Mouse (Mus musculus) midbrain, embryonic 11.5 days (tissue): ENCODE data around the gene Trit1. TPM values are rescaled to one million over a fixed set of nuclear protein-coding genes. Genes with fewer than 3 reads are reported as not detected.

ENCODE experiments used
- ATAC-seq: fragments of 200-750 bp; cut with Nextera tagmentation; 2 replicates; pipeline ENCODE4 v1.8.0; 2017; ENCODE audit warnings: moderate TSS enrichment, moderate library complexity; ENCODE audit not compliant: low FRiP score
- DNase-seq: peaks from one replicate; pipeline ENCODE4 v3.0.0; 2015; ENCODE audit warnings: low spot score; ENCODE audit errors: missing footprints
- H3K27ac ChIP-seq: fragments of 300-500 bp; sonication (generic); 2 replicates; pipeline ENCODE4 v1.5.1; 2014; ENCODE audit warnings: low read depth, low read length
- H3K27me3 ChIP-seq: fragments of 300-500 bp; sonication (generic); 2 replicates; pipeline ENCODE4 v1.6.1; 2014; ENCODE audit warnings: mild to moderate bottlenecking, low read length, moderate library complexity, mixed read lengths; ENCODE audit not compliant: control insufficient read depth, insufficient read depth
- H3K36me3 ChIP-seq: fragments of 300-500 bp; sonication (generic); 2 replicates; pipeline ENCODE4 v1.6.1; 2014; ENCODE audit warnings: mild to moderate bottlenecking, low read length, moderate library complexity, mixed read lengths; ENCODE audit not compliant: control insufficient read depth, insufficient read depth
- H3K4me1 ChIP-seq: fragments of 300-500 bp; sonication (generic); 2 replicates; pipeline ENCODE4 v1.6.1; 2014; ENCODE audit warnings: low read length; ENCODE audit not compliant: control insufficient read depth, insufficient read depth
- H3K4me2 ChIP-seq: fragments of 300-500 bp; sonication (generic); 2 replicates; pipeline ENCODE4 v1.6.1; 2014; ENCODE audit warnings: mild to moderate bottlenecking, moderate library complexity
- H3K4me3 ChIP-seq: fragments of 300-500 bp; sonication (generic); 2 replicates; pipeline ENCODE4 v1.5.1; 2014; ENCODE audit warnings: low read depth, low read length
- H3K9ac ChIP-seq: fragments of 300-500 bp; sonication (generic); 2 replicates; pipeline ENCODE4 v1.6.1; 2014; ENCODE audit warnings: low read length
- H3K9me3 ChIP-seq: fragments of 300-500 bp; sonication (generic); 2 replicates; pipeline ENCODE4 v1.6.1; 2016; ENCODE audit warnings: low read length; ENCODE audit not compliant: control insufficient read depth
- WGBS: fragments of 180-500 bp; shearing (Covaris S2); extraction: QIAGEN DNeasy Blood & Tissue Kit; methylation state at CpG from one replicate; pipeline ENCODE4 v1.1.7; 2014; 5-methylcytosine and 5-hydroxymethylcytosine counted together
- polyA plus RNA-seq: library from polyadenylated mRNA; unstranded; fragments of >200 nt; fragmentation: Nextera tagmentation; extraction: Ambion mirVana; gene quantifications from 2 replicates; pipeline ENCODE4 v1.2.1, GENCODE M21; 2014

Trit1 gene
- polyA plus RNA-seq, 1 experiment from 2014 or later, result 29.0 TPM

DNA sequence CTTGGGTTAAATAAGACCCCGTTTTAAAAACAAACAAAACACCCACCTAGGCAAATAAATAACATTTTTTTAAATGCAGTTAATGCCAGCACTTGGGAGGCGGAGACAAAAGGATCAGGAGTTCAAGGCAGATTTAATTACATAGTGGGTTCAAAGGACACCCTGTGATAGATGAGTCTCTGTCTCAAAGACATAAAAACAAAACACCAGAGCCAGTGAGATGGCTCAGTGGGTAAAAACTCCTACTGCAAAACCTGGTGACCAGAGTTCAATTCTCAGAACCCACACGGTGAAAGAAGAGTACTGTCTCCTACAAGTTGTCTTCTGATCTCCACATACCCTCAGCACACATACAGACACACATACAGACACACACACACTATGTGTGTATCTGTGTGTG, 24.1 kb upstream of the Trit1 start:
- DNase-seq (no peak), ATAC-seq (no peak)
- Histone ChIP-seq H3K4me3 (no peak overlapping the region), H3K4me1 (no peaks in the 10 kb centered on the region), H3K9ac (no peak overlapping the region), H3K27me3 (no peaks in the 10 kb centered on the region), H3K9me3 (no peaks in the 10 kb centered on the region), H3K36me3 (no peaks in the 10 kb centered on the region), H3K4me2 (no peak overlapping the region), H3K27ac (no peak overlapping the region)
- 77% methylated on average over 3 of the region's 3 CpGs for WGBS

DNA sequence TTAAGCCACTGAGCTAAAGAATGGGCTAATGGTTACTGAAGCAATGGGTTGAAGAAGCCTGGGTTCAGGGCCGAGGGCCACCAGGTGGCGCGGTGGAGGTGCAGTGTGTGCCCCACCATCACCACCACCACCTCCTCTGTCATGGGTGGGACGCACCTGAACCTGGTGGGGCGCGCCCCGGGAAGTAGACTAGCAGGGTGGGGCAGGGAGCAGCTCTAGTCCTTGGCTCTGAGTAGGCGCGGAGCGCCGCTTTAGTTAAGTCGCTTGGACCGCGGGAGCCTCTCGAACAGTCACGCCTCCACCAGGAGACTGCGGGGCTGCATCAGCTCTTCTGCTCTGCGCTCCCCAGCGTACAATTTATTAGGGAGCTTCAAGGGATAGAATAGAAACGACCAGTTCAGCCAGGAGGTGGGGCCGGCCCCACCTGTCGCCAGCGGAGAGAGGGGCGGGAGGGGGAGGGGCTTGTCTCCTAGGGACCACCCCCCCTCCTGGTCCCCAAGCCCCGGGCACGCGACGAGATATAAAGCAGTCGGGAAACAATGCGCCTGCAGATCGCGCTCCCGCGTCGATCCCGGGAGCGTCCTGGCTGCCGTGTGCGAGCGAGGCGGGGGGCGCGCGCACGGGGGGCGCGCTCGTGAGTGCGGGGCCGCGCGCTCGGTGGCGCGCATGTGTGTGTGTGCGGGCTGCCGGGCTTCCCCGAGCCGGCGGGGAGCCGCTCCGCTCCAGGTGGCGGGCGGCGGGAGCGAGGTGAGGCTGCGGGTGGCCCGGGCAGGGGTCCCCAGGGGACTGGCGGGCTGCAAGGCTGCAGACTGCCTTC, 20.8 kb upstream of the Trit1 start, which contains the start of gene Mycl:
Gene Mycl, plus strand, starts transcription at position 249 of the 817 bp plus-strand sequence.
- ATAC-seq (peak; percentile 71), DNase-seq (peak; percentile 100)
- H3K4me1 ChIP-seq, result peaks cover 13% of the 10 kb centered on the region
- peak within 1 kb of the TSS; percentile 99 for H3K9ac ChIP-seq
- H3K27me3 ChIP-seq, result no peaks in the 10 kb centered on the region
- no peaks in the 10 kb centered on the region for H3K9me3 ChIP-seq
- H3K27ac ChIP-seq, result peak within 1 kb of the TSS; percentile 96
- peak within 1 kb of the TSS; percentile 84 for H3K4me2 ChIP-seq
- H3K4me3 ChIP-seq, result peak within 1 kb of the TSS; percentile 93
- WGBS, result under 1% methylated on average over 68 of the region's 69 CpGs
- no peaks in the 10 kb centered on the region; the same call in 1 of the 2 replicates for H3K36me3 ChIP-seq

DNA sequence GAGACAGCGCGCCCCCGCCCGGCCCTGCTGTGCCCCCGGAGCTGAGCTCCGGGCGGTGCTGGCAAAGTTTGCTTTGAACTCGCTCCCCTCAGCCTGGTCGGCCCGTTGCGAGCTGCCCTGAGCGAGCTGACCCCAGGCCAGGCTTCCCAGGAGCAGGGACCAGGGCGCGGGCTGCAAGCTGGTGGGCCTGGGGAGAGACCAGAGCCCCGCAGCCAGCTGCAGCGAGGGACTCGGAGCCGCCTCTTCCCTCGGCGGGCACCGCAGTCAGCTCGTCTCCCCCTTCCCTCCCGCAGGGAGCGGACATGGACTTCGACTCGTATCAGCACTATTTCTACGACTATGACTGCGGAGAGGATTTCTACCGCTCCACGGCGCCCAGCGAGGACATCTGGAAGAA, 20.2 kb upstream of the Trit1 start:
- WGBS, result under 1% methylated on average over 32 of the region's 32 CpGs
- ATAC-seq, result no peak
- H3K27ac ChIP-seq, result peak overlapping the region; percentile 96

DNA sequence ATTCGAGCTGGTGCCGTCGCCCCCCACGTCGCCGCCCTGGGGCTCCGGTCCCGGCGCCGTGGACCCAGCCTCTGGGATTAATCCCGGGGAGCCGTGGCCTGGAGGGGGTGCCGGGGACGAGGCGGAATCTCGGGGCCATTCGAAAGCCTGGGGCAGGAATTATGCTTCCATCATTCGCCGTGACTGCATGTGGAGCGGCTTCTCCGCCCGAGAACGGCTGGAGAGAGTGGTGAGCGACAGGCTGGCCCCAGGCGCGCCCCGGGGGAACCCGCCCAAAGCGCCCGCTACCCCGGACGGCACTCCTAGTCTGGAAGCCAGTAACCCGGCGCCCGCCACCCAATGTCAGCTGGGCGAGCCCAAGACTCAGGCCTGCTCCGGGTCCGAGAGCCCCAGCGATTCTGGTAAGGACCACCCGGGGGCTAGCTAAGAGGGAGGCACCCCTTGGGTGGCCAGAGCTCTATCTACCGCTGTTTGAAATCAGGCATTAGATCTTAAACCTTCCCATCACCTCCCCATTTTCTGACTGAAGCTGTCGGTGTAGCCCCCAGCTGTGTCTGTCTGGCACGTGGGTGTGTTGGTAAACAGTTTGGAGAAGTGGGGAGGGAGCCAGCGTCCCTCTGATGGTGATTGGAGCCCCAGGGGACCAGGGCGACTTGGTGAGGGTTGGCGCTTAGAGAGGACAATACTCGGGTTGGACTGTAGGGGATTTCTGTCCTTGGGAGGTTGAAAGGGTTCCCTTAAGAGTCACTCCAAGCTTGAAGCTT, 19.6 kb upstream of the Trit1 start:
- peaks cover 25% of the 10 kb centered on the region for H3K4me1 ChIP-seq
- H3K27ac ChIP-seq, result peak overlapping the region; percentile 96
- H3K9me3 ChIP-seq, result no peaks in the 10 kb centered on the region
- H3K4me3 ChIP-seq, result peak overlapping the region; percentile 93
- peaks cover 4% of the 10 kb centered on the region for H3K36me3 ChIP-seq
- peak overlapping the region; percentile 84 for H3K4me2 ChIP-seq
- no peaks in the 10 kb centered on the region for H3K27me3 ChIP-seq
- peak overlapping the region; percentile 99 for H3K9ac ChIP-seq
- DNase-seq (peak; percentile 97), ATAC-seq (peak; percentile 12)
- under 1% methylated on average over 47 of the region's 47 CpGs for WGBS

More for the DNA sequence above, 20.2 kb upstream of the Trit1 start:
- Histone ChIP-seq H3K27me3 (no peaks in the 10 kb centered on the region), H3K4me1 (peaks cover 19% of the 10 kb centered on the region), H3K4me2 (peak overlapping the region; percentile 84), H3K4me3 (peak overlapping the region; percentile 93), H3K9ac (peak overlapping the region; percentile 99), H3K9me3 (no peaks in the 10 kb centered on the region), H3K36me3 (peaks cover 2% of the 10 kb centered on the region)
- no peak for DNase-seq

DNA sequence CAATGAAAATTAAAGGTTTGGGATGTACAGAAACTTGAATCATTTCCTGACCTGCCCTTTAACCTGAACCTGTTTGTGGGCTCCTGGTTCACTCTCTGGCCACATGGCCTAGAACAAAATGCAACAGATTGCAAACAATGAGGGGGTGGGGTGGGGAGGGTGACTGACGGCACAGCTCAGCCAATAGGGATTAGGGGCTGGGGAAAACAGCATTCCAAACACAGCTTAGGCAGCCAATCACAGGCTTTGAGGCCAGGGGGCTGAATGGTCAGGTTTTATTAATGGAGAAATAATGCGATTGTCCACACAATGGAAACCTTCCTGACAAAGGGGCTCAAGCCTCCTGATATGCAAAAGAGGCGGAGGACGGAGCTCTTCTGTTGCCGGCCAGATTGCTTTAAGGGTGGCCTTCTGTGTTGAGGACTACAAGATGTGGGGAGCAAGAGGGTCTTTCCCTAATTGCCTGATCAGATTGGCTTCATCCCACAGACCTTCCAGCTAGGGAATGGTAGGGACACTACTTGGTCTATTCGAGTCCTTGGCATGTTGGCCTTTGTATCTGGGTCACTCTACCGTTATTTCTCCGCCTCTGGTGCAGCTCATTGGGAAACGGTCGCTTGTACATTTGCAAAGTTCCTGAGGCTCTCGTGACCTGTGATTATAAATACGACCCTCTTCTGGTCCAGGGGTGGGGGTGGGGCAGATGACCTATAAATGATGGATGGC, 17.7 kb upstream of the Trit1 start:
- DNase-seq, result peak; percentile 98
- Histone ChIP-seq H3K9ac (peak overlapping the region; percentile 99), H3K4me3 (peak overlapping the region; percentile 93), H3K9me3 (no peaks in the 10 kb centered on the region), H3K36me3 (peaks cover 7% of the 10 kb centered on the region), H3K4me2 (peak overlapping the region; percentile 84), H3K27ac (peak overlapping the region; percentile 96), H3K27me3 (no peaks in the 10 kb centered on the region), H3K4me1 (peaks cover 32% of the 10 kb centered on the region)
- peak; percentile 79 for ATAC-seq
- WGBS, result 3% methylated on average over 12 of the region's 12 CpGs

DNA sequence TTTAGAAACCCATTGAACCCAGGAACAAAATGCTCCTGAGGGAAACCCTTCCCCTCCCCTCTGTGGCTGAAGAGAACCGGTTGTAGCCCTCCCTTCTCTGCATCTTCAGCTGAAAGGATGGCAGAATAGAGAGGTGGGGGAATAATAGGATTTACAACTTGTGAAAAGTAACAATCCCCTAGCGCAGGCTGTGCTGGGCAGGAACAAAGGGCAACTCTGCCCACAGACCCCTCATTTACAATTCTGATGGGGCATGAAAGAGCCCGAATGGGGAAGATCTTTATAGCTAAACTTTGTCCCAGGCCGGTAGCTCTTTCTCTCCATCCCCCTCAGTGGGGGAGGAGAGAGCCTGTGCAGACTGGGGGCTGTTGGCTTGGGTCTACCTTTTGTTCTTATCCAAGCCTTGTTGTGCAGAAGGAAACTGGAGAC, 17.1 kb upstream of the Trit1 start:
- Histone ChIP-seq H3K36me3 (peaks cover 7% of the 10 kb centered on the region), H3K4me1 (peaks cover 32% of the 10 kb centered on the region), H3K27me3 (no peaks in the 10 kb centered on the region), H3K4me2 (peak overlapping the region; percentile 84), H3K9ac (peak overlapping the region; percentile 74), H3K27ac (peak overlapping the region; percentile 94), H3K4me3 (peak overlapping the region; percentile 93), H3K9me3 (no peaks in the 10 kb centered on the region)
- 3% methylated on average over 4 of the region's 4 CpGs for WGBS
- DNase-seq, result peak; percentile 96
- ATAC-seq, result peak; percentile 67

DNA sequence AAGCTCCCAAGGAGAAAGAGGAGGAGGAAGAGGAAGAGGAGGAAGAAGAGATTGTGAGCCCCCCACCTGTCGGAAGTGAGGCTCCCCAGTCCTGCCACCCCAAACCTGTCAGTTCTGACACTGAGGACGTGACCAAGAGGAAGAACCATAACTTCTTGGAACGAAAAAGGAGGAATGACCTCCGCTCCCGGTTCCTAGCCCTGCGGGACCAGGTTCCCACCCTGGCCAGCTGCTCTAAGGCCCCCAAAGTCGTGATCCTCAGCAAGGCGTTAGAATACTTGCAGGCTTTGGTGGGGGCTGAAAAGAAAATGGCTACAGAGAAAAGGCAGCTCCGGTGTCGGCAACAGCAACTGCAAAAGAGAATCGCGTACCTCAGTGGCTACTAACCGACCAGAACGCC, 16.3 kb upstream of the Trit1 start:
- H3K4me2 ChIP-seq, result peak overlapping the region; percentile 84
- H3K27ac ChIP-seq, result peak overlapping the region; percentile 94
- H3K9ac ChIP-seq, result peak overlapping the region; percentile 74
- 33% methylated on average over 14 of the region's 14 CpGs for WGBS
- H3K36me3 ChIP-seq, result peaks cover 7% of the 10 kb centered on the region
- ATAC-seq, result no peak
- H3K4me1 ChIP-seq, result peaks cover 38% of the 10 kb centered on the region
- DNase-seq, result peak; percentile 92
- peak overlapping the region; percentile 93 for H3K4me3 ChIP-seq
- no peaks in the 10 kb centered on the region for H3K27me3 ChIP-seq
- H3K9me3 ChIP-seq, result no peaks in the 10 kb centered on the region

DNA sequence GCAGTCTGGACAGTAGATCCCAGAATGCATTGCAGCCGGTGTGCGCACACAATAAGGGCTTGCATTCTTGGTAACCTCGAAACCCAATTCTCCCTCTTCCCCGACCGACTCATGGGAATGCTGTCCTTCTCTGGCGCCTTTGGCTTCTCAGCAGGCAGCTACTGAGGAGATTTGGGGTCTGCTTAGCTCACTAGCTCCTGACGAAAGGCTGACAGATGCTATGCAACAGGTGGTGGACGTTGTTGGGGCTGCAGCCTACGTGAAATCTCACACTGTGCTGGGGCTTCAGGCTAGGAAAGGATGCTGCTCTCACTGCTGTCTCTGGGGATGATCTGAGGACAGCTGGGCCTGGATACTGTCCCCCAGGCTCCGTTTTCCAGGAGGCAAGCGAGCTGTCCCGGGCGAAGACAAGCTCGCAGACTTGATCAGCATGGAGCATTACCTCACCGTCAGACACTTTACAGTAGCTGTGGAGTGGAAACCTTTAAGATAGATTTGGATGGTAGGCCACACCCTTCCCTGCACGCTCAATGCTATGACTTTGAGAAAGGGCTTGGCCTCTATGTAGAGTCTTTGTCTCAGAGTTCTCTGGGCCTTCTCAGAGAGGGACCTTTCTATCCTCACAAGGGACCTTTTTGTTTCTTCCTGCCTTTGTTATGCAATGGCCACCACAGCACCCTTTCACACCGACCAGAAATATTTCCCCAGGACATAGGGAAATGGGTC, 15.6 kb upstream of the Trit1 start:
- peak; percentile 92 for DNase-seq
- Histone ChIP-seq H3K27me3 (no peaks in the 10 kb centered on the region), H3K9ac (peak overlapping the region; percentile 74), H3K4me1 (peaks cover 42% of the 10 kb centered on the region), H3K4me3 (no peak overlapping the region), H3K4me2 (peak overlapping the region; percentile 84), H3K36me3 (peaks cover 7% of the 10 kb centered on the region), H3K9me3 (no peaks in the 10 kb centered on the region), H3K27ac (peak overlapping the region; percentile 94)
- no peak for ATAC-seq
- WGBS, result 26% methylated on average over 17 of the region's 17 CpGs
